Mouse (Mus musculus): ENCODE data around the gene Tbrg4.

DNA sequence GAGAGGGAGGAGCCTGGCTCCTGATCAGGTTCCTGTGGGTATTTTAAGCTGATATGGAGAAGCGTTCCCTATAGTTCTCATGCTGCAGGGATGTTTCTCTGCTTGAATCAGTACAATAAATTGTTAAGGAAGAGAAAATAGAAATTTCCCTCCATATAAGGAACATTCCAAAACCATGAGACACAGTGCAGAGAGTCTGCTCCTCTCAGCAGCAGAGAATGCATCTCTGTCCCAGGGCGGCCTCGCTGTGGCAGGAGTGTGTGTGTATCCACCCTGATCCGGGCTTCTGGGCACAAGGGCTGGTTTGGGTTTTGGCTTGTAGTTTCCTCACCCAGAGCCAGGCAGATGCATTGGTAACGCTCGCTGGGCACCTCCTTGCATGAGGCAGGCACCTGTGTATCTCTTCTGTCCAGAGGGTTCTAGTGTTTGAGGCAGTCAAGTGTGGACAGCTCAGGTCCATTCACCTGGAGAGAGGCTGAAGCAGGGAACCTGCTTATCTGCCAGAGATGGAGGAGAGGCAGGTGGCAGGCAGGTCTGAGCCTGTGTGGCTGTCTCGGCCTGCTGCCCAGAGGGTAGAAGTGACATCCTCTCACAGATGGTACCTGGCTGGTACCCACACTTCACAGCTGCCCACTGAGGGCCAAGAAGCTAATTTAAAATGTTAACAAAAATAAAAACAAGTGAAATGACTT is 38.5 kb downstream of the Tbrg4 start:
- TF ChIP-seq EP300 (IDR thresholded peaks at IDR 0.05; ENCODE audit: low read depth in 1 of 2, low read length in 2 of 2) (no peak), JUND (IDR thresholded peaks at IDR 0.05; ENCODE audit: low read depth, low read length) (no peak), ZNF384 (IDR thresholded peaks at IDR 0.05; ENCODE audit: low read depth, low read length) (no peak), CTCF (IDR thresholded peaks at IDR 0.05 in 2 of 3, conservative IDR thresholded peaks at IDR 0.05 in 1 of 3; ENCODE audit: control insufficient read depth in 1 of 3, insufficient read depth in 1 of 3, low read depth in 2 of 3, low read length in 3 of 3, poor library complexity in 1 of 3, severe bottlenecking in 1 of 3) (no peak), RCOR1 (IDR thresholded peaks at IDR 0.05; ENCODE audit: low read depth, low read length) (no peak), GATA1 (IDR thresholded peaks at IDR 0.05; ENCODE audit: low read depth, low read length) (no peak), USF2 (IDR thresholded peaks at IDR 0.05; ENCODE audit: borderline replicate concordance in 1 of 2, insufficient read depth in 1 of 2, low read depth in 1 of 2, low read length in 2 of 2) (no peak), MAX (IDR thresholded peaks at IDR 0.05; ENCODE audit: low read length) (no peak), SIN3A (IDR thresholded peaks at IDR 0.05; ENCODE audit: low read length) (no peak)
